Mouse (Mus musculus) CD4-positive naive resting alpha-beta T cell, adult 76 days (primary cell): ENCODE results near the gene Inppl1. TPM values are rescaled to one million over a fixed set of nuclear protein-coding genes. Genes with fewer than 3 reads are reported as not detected.

Experiments used
- total RNA-seq: library from RNA; stranded (reverse); gene quantifications from one replicate; pipeline ENCODE4 v1.2.4, GENCODE M21; 2023

The Inppl1 gene
- 25.3 TPM for total RNA-seq

DNA sequence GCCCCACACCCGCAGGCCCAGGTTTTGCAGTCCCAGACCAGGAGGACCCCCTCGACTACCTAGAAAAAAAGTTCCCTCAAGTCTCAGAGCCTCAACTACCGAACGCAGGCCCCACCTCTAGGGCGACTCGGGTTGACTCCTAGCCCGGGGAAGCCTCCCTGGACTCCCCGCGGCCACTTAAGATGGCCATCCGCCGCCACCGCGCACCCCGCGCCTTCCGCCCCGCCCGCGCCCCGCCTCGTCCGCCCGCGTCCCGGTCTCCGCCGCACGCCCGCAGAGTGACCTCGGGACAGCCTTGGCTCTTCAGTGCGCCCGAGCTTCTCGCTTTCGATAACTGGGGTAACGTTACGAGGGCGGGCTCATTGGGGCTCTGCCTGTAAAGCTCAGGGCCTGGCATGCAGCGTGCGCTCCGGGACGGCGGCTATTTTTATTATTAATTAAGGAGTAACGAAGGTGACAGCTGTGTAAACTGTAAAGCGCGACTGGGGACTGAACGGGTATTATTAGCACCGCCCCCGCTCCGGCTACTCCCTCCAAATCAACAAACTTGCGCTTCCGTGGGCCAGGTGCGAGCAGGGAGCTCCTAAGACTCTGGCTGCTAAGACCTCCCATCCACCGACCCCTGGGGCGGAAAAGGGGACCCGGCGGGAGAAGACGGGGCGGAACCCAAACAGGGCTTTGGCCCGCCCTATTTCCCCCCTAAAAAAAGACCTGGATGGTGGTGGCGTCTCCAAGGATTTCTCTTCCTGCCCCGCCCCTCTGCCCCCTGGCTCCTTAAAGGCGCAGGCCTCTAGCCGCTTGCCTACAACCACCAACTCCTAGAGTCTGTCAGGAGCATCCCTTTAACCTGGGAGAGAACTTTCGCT lies at the start of gene Inppl1:
Inppl1 (minus strand) TSS at position 624 of the 866 bp plus-strand sequence.

DNA sequence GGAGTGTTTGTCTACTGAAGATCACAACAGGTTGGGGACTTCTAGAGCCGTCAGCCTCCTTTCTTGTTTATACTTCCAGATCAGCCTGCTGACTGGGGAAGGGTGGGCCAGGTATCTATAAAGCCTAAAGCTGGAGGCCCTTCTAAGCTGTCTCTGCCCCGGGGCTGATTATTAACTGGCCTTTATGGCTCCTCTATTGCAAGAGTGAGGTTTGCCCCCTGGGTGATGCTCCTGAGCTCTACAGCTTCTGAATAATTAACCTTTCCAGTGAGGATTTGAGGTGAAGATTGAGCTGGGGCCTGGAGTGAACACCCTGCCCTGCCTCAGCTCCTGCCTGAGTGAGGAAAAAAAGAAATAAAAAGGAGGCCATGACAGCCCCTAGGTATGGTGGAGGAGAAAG lies 32.6 kb upstream of the Inppl1 start, which contains the start of gene Folr1:
Folr1 (minus strand) TSS at position 160 of the 400 bp plus-strand sequence.

DNA sequence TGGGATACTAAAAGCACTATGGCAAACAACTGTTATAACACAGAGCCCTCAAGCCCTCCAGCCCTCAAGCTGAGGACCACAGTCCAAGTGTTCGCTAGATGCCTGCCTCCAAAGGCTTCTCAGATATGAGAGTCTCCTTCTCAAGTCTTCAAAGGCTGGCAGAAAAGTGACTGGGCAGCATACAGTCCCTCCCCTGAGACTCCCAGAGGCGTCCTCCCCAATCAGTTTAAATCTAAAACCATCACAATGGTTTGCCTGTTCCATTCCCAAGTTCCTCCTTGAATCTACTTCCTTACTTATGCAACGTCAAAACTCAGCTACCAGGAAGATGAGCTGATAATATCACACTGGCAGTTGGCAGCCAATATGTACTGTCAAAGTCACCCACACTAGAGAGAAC lies 25.4 kb upstream of the Inppl1 start, which contains the start of gene Anapc15:
Anapc15 (plus strand) TSS at position 301 of the 400 bp plus-strand sequence.

DNA sequence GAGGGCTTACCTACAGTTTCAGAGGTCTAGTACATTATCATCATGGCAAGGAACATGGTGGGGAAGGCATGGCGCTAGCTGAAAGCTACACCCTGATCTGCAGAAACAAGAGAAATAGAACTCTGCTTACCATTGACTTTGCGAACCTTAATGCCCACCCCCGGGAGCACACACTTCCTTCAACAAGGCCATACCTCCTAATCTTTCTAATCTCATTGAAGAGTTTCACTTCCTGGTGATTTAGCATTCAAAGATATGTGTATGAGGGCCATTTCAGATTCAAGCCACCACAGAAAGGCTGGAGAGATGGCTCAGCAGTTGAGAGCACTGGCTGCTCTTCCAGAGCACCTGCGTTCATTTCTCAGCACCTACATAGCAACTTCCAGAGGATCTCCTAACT lies 19.1 kb upstream of the Inppl1 start, which contains the start of gene Folr2:
Folr2 (minus strand) TSS at position 101 of the 400 bp plus-strand sequence.

DNA sequence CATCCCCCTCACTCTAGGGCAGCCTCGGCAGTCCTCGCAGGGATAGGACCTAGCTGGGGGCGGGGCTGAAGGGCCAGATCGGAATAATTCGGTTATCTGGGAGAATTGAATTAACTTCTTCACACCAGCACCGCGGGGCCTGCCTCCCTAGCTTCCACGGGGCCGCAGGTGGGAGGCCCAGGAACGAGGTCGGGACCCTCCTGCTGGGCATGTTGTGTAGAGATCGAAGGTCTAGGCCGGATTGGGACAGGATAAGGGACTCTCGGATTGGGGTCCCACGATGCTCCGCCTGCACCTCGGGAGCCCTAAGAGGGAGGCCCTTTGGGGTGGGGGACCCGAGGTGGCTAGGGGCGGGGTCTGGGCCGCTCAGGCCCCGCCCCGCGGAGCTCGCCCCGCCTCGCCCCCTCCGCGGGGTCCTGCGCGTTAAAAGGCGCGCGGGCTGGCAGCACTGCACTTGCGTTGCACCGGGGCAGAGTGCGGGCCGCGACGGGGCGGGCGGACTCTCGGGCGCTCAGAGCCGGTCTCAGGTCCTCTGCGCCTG lies 20.1 kb downstream of the Inppl1 start, which contains the start of gene Phox2a:
Phox2a (plus strand) TSS at position 453 of the 541 bp plus-strand sequence.

Other genes with a start within 250 kb of the Inppl1 start
- 26.4 TPM for gene Clpb, start 174.6 kb downstream of the Inppl1 start, total RNA-seq
- not detected for gene Phox2a, start 19.9 kb downstream of the Inppl1 start, total RNA-seq
- not detected for gene Folr2, start 19.0 kb upstream of the Inppl1 start, total RNA-seq
- gene Anapc15, start 25.5 kb upstream of the Inppl1 start, total RNA-seq = 59.0 TPM
- not detected for gene Folr1, start 32.6 kb upstream of the Inppl1 start, total RNA-seq
- gene Lamtor1, start 67.7 kb upstream of the Inppl1 start, total RNA-seq = 56.0 TPM
- not detected for gene Tomt, start 68.1 kb upstream of the Inppl1 start, total RNA-seq
- gene Lrrc51, start 95.7 kb upstream of the Inppl1 start, total RNA-seq = 0.91 TPM
- 296 TPM for gene Numa1, start 95.9 kb upstream of the Inppl1 start, total RNA-seq
- 10.1 TPM for gene Il18bp, start 180.5 kb upstream of the Inppl1 start, total RNA-seq
- gene Rnf121, start 227.2 kb upstream of the Inppl1 start, total RNA-seq = 28.5 TPM
- 40.2 TPM for gene Xndc1, start 227.3 kb upstream of the Inppl1 start, total RNA-seq
- gene Xntrpc, start 227.5 kb upstream of the Inppl1 start, total RNA-seq = 1.6 TPM
- gene Trpc2, start 244.9 kb upstream of the Inppl1 start, total RNA-seq = 5.0 TPM